Mouse (Mus musculus): Measurements from ENCODE around the gene Mgat4b.
A peak's percentile ranks its signal among the peaks of the same experiment; 100 is the strongest.
"Not testable (repeated sequence)": the region's sequence is repeated elsewhere in the genome, so short reads cannot be mapped to it uniquely, and the experiment has no call there.

Mgat4b gene

DNA sequence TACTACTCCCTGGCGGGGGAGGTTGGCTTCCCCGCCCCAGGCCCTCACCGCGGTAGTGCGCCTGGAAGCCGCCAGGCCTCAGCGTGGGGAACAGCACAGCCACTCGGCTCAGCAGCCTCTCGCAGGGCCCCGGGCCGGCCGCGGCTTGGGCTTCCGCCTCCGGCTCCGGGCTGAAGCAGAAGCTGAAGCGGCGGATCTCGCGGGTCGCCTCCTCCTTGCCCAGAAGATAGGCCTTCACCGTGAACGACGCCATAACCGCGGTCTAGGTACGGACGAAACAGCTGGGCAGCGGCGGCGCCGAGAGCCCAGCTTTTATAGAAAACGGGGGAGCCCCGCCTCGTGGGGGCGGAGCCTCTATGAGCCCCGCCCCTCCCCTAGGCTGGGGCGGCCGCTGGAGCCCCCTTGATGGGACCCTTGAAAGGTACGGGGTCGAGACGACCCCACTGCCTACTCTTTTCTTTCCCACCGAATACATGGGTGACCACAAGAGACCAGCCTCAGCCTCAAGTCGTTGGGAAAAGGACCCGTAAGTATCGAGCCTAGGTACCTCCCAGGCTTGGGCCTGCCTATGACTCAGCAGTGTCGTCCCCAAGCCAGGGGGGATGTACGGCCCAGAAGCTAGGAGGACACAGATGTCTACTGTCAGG, at the start of gene Mgat4b, which contains the start of gene Sqstm1:
Mgat4b (plus strand) TSS at position 386 of the 647 bp plus-strand sequence.
Sqstm1 (minus strand) TSS at position 323 of the 647 bp plus-strand sequence.
- DNase-seq (ENCODE audit: low read depth in 2 of 2, low spot score in 2 of 2) = peak; percentile 79 to 84

DNA sequence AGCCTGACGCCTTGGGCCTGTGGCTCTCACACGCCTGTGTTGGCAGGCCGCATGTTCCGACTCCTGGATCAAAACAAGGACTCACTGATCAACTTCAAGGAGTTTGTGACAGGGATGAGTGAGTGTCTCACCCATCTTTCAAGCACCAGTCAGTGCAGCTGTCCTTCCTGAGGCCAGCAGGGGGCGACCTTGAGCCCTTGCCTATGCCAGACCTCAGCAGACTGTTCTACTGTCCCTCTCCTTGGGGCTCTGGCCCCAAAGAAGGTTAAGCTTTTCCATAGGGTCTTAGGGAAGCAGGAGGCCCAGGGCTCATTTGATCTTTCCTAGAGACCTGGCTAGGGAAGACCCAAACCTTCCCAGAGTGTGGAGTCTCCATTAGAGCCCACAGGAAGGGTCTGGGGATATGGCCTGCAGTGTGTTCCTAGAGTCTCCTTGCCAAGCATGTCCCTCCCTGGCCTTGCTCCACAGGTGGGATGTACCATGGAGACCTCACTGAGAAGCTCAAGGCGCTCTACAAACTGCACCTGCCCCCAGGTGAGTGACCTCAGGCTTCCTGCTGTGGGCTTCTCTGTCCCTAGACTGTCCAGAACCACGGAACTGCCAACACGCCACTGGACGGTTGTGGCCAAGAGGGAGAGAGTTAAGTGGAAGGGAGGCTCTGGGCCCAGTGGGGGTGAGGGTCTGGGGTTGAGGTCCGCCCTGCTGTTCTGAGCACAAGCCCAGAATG, 48.9 kb upstream of the Mgat4b start:
- DNase-seq (ENCODE audit: low read depth in 2 of 2, low spot score in 2 of 2) = peak; percentile 26 to 56

DNA sequence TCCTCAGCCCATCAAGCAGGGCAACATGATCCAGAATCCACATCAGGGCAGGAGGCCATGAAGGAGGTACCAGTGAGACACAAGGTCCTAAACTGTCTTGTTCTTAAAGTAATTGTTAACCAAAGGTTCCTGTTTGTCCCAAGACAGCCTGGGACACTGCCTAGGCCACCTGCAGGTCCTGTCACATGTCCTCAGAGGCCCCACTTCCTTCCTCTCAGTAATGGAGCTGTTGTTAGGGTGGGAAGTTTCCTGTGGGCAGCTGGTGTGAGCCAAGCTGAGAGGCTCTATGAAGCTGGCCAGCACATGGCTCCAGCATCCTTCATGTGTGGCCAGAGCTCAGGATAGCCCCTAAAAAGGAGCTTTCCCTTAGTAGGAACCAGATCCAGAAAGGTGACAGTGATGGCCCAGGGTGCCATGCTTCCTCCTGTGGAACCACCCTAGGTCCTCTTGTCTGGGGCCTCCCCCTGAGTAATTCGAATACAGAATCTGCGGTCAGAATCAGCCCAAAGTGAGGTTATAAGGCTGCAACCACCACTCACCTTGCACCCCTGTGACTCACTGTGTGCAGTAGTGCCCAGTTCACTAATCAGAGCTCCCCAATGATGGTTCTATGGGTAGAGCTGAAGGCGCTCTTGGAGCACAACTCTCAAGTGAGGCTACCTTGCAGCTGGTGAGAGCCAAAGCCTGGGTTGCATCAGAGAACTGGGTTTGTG, 48.2 kb upstream of the Mgat4b start:
- DNase-seq (ENCODE audit: low read depth in 2 of 2, low spot score in 2 of 2) = no peak

DNA sequence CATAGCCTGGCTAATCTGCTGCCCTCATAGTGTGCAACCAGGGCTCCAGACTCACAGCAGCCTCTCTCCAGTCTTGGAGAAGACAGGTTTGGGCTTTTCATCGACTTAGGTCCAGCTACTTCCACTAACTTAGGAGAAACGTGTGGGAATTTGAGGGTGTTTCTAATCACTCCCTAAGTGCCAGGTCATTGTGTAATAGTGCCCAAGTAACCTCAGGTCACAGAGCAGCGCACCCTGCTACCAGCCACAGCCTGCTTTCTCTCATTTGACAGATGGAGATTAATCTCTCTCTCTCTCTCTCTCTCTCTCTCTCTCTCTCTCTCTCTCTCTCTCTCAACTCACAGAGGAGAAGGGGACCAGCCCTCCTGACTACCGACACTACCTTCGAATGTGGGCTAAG, 42.3 kb upstream of the Mgat4b start:
- DNase-seq (ENCODE audit: low read depth in 2 of 2, low spot score in 2 of 2) = no peak

DNA sequence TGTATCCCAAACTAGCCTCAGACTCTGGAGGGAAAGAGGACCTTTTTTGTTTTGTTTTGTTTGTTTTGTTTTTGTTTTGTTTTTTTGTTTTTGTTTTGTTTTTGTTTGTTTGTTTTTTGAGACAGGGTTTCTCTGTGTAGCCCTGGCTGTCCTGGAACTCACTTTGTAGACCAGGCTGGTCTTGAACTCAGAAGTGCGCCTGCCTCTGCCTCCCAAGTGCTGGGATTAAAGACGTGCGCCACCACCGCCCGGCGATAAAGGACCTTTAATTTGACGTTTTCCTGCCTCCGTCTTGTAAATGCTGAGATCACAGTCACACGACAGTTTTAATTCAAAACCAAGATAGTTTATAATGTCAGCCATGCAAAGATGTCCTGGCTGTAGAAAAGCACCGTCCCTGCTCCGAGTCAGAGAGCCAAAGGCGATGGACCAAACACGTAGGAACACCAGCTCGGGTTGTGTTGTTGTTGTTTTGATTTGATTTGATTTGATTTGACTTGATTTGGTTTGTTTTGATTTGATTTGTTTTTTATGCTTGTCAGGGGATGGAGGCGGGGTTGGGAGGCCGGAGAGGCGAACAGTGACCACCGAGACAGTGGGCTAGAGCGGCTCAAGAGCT, 36.5 kb upstream of the Mgat4b start, which contains the start of gene Mrnip:
Mrnip (plus strand) TSS at position 334 of the 619 bp plus-strand sequence.
- DNase-seq (ENCODE audit: low read depth in 2 of 2, low spot score in 2 of 2) = not testable (repeated sequence)

DNA sequence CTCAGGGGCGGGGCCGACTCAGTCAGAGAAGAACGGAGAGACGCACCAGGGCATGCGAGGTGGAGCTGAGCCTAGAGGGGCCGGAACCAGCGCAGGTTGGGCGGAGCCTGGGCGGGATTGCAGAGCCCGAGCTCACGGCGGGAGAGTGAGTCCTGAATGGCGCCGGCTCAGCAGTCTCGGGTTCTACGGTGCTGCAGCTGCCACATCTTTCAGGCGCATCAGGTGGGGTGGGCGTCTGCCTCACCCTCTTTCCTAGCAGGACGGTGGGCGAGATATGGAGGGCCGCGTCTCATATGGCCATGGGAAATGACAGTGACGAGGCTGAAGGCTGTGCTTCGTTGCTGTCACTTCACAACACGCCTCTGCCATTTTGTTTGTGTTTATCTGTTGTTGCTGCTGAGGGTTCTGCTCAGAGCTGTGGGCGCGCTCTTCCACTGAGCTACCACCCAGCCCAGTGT, 35.9 kb upstream of the Mgat4b start:
- peak; percentile 97 to 99 for DNase-seq (ENCODE audit: low read depth in 2 of 2, low spot score in 2 of 2)

DNA sequence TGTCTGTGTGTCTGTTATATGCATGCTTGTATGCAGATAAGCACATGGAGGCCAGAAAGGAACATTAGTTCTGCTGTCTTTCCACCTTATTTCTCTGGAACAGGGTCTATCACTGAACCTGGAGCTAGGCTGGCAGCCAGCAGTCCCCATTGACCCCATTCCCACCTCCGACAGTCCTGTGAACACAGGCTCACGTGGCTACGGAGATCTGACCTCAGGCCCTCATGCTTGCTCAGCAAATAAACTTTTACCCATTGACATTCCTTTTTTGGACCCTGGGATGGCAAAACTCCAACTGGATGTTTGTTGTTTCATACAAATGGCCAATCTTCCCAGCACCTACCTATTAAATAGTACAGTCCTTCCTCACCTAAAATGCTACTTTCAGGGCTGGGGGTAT, 34.3 kb upstream of the Mgat4b start:
- DNase-seq (ENCODE audit: low read depth in 2 of 2, low spot score in 2 of 2) = no peak

DNA sequence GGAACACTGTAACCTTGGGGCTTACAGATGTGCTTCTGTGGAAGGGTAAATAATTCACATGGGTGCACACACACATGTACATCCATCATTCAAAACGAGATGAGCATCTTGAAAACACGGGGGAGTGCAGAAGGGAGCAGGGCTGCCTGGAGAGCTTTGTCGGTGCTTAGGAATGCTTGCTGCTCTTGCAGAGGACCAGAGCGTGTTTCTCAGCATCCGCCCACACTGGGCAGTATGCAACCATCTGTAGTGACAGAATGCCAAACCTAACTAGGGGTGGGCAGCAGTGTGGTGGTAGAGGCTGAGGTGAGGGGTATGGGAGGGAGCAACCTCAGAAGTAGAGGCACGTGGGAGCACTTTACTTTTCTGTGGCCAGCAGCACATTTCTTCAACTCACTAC, 33.6 kb upstream of the Mgat4b start:
- no peak for DNase-seq (ENCODE audit: low read depth in 2 of 2, low spot score in 2 of 2)

DNA sequence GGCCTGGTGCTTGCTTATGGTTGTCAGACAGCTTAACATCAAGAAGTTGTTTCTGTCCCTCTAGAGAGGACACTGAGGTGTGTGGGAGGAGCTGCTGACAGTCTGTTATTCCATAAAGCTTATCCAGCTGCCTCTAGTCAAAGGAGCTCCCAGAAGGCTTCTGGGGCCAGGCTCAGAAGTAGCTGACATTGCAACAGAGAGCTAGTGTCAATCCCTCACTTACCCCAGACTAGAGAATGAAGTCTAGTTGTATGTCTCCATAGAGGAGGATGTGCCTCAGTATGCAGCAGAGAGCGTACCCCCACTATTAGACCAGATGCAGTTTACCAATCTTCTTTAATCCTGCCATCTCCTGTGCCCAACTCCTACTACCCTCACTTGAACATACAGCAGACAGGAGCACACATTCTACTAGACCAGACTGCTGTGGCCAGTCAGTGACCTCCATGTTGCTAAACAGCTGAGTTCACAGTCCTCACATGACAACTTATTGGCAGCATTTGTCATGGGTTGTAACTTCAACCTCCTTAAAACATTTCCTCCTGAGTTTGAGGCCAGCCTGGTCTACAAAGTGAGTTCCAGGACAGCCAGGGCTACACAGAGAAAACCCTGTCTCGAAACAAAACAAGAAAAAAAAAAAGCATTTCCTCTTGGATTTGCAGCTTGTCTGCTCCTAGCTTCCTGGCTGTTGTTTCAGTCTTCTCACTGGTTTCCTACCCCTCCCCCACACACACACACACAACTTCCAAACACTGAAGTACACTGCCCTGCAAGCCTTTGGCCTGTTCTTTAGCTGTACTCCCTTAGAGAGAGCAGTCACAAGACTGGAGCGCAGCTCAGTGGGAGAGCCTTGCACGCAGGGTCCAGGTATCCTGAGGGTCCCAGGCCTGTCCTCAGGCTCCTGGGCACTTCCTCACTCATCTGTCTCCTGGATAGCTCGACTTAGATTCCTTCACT, 31.9 kb upstream of the Mgat4b start:
- no peak for DNase-seq (ENCODE audit: low read depth in 2 of 2, low spot score in 2 of 2)

DNA sequence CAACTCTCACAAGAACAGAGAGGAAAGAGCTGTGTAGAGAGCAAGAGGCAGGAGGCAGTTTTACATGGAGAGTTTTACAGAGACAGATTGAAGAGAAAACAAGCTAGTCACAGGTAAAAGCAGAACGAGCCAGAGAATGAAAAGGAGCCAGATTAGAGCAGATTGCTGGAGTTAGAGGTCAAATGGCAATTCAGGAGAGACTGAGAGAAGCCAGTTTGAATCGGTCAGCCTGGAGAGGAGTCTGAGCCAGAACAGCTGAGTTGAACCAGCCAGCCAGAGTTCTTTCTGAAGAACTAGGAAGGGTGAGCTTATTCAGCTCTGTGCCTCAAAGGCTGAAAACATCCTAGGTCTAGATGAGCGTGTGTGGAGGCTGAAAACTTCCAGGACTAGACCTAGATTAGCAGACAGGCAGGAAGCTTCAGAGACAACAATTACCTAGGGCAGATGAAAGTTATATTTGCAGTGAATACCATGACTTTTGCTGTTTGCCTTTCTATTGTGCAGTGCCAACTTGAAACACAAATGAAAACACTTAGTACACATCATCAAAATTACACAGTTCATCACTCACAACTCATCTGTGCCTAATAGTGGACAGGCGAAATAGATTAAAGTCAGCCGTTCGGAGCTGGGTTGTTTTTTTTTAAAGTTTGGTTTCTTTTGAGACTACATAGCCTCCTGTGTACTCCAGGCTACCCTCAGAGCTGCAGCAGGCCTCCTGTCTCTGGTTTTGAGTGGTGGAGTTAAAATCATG, 30.0 kb upstream of the Mgat4b start:
- DNase-seq (ENCODE audit: low read depth in 2 of 2, low spot score in 2 of 2) = no peak

DNA sequence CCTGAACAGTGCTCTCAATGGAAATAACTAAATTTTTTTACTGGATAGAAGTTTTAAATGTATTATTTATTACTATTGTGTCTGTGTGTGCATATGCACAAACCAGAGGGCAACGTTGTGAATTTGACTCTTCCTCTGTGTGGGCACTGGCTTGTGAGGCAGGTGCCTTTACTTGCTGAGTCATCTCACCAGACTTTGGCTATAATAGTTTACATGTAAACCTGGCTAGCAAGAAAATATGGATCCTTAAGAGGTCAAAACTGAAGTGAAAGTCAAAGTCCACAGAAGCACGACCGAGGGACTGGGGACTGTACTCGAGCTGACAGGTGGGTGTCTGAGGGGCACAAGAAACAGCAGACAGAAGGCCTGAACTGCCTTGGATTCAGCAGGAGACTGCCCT, 28.0 kb upstream of the Mgat4b start:
- no peak for DNase-seq (ENCODE audit: low read depth in 2 of 2, low spot score in 2 of 2)

DNA sequence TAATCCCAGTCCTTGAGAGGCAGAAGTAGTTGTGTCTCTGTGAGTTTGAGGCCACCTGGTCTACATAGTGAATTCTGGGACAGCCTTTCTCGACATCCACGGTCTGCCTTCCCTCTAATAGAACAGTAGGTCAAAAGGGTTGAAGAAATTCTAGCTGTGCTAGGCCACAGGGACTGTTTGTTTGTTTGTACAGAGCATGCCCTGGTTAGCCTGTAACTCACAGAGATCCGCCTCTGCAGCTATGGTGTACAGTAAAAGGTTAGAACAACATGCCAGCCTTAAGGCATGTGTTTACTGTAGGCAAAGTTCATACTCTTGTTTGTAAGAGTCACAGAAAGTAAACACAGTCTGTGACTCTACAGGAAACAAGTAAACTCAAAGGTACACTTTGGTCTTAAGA, 25.9 kb upstream of the Mgat4b start:
- DNase-seq (ENCODE audit: low read depth in 2 of 2, low spot score in 2 of 2) = no peak

DNA sequence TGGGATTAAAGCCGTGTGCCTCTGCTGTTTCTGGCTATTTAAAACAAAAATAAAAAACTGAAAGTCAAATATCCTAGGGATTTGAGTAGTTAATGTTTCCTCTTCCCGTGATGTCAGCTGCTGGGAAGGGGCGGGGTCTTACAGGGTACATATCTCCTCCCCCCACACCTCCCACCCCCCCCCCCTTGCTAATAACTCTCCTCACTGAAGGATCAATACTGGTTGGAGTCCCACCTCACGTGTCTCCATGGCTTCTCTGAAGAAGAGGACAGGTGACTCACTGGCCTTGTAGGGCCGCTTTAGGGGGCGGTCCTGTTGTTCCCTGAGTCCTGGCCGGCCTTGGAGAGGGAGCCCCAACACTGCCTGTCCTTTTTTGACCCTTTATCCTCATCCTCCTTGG, 22.0 kb upstream of the Mgat4b start:
- no peak for DNase-seq (ENCODE audit: low read depth in 2 of 2, low spot score in 2 of 2)

DNA sequence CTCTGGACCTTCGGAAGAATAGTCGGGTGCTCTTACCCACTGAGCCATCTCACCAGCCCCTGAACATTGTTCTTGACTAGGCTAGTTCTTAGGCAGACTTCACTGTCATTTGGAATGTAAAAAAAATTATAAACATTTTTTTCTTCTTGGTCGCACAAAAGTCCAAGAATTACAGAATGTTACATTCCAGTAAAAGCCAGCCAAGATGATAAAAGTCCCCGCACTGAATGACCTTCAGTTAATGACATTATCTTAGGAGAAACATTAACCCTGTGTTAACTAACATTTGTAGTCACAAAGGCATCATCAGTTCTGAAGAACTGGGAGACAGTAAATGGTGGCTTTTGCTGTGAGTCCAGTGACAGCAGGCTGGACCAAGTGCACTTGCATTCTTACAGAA, 20.3 kb upstream of the Mgat4b start:
- no peak for DNase-seq (ENCODE audit: low read depth in 2 of 2, low spot score in 2 of 2)

DNA sequence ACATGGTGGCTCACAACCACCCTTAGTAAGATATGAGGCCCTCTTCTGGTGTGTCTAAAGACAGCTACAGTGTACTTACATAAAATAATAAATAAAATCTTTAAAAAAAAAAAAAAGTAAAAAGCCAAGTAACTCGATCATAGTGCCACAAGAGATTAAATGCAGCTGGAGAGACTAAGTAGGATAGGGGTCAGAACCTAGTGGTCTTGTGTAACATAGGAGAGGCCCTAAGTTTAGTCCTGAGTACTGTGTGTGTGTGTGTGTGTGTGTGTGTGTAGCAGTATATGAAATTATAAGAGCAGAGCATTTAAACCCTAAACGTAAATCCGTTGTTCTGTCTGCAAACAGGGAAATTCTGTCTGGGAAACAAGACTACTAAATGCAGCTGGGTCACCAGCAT, 18.4 kb upstream of the Mgat4b start:
- no peak for DNase-seq (ENCODE audit: low read depth in 2 of 2, low spot score in 2 of 2)

DNA sequence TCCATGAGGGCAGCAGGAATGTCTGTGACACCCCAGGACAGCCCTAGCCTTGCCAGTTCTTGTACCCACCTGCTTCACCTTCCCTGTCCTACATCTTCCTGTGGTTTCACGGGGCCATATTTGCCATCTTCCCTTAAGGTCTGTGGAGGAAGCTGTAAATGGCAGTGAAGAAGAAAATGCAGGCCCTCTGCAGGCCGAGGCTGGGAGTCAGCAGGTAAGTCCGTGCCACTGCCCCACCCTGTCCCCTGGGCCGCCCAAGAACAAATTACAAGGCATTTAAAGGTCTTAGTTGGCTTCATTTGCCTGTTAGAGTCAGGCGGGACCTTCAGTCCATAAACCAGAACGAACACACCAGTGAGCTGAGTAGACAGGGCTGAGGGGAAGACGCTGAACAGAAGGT, 16.6 kb upstream of the Mgat4b start:
- DNase-seq (ENCODE audit: low read depth in 2 of 2, low spot score in 2 of 2) = no peak

DNA sequence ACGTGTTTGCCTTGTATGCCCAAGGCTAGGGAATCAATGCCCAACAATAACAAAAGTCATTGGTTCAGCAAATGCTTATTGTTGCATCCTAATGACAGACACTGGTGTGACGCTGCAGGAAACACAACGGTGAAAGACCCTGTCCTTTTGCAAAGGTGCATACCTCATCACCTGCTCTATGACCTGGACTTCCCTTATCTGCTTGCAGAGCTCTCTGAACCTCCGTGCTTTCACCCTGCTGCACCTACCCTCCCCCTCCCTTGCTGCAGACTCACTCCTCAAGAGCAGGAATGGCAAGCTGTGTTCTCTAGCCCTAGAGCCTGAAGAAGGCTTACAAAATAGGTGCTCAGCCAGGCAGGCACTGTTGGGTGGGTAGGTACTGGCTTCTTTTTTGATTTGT, 15.9 kb upstream of the Mgat4b start:
- DNase-seq (ENCODE audit: low read depth in 2 of 2, low spot score in 2 of 2) = no peak

DNA sequence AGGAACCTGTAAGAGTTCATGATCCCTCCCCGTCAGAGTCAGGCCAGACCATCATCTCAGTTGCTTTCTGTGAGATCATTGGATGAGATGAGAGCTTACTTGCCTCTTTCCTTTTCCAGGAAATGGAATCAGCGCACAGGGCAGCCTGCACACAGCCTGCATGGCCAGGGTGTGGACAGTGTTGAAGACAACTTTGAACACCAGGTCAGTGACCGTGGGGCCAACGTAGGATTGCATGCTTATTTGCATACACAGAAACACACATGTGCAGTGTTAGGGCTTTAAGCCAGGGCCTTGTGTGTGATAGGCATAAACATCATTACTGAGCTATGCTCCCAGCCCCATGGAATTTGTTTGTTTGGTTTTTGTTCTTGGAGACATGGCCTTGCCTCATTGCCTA, 13.2 kb upstream of the Mgat4b start:
- no peak for DNase-seq (ENCODE audit: low read depth in 2 of 2, low spot score in 2 of 2)

DNA sequence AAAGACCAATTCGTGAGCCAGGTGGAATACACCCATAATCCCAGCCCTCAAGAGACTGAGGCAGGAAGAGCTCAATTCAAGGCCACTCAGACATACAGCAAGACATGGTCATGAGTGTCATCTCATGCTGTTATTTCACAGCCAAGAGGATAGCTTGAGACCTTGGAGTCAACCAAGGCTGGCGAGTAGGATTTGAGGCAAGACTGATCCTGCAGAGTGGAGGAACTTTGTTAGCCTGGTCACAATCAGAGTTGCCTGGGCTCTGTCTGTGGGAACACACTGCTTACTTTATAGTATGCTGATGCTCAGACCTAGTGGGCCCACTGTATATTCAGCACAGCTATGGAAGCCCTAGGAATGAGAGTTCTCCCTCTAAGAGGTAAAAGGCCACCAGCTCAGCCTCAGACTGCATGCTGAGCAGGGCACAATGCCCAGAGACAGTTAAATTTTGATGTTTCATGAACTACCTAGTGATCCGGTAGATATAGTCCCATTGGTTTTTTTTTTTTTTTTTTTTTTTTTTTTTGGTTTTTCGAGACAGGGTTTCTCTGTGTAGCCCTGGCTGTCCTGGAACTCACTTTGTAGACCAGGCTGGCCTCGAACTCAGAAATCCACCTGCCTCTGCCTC, 12.4 kb upstream of the Mgat4b start:
- no peak for DNase-seq (ENCODE audit: low read depth in 2 of 2, low spot score in 2 of 2)

Data from CD8-positive naive resting alpha-beta T cell, adult 2 months (primary cell).